Mouse (Mus musculus) neutrophil, adult 5-6 weeks (primary cell): Measurements from ENCODE around the gene Dtx1. TPM values are rescaled to one million over a fixed set of nuclear protein-coding genes. Genes with fewer than 3 reads are reported as not detected.

Experiments
- ATAC-seq: fragments of 151-379, 151-347 bp; 2 replicates; pipeline ENCODE4 v1.8.0; 2017; ENCODE audit warnings: mild to moderate bottlenecking, moderate TSS enrichment; ENCODE audit not compliant: insufficient number of reproducible peaks, poor library complexity, low FRiP score, severe bottlenecking; ENCODE audit errors: extremely low read depth
- total RNA-seq: library from RNA; stranded (forward); fragments of 200-1000 nt; gene quantifications from 2 replicates; pipeline ENCODE4 v1.2.3, GENCODE M21; 2017

The Dtx1 gene
- total RNA-seq, 1 experiment from 2014 or later, result 30.0 TPM

GRCm38 (mm10) chr5:120649374-120649933 is 62.3 kb downstream of the Dtx1 start:
- ATAC-seq, result 0 out of 2 replicates have a peak, but pooled peaks have one; percentile 11

DNA sequence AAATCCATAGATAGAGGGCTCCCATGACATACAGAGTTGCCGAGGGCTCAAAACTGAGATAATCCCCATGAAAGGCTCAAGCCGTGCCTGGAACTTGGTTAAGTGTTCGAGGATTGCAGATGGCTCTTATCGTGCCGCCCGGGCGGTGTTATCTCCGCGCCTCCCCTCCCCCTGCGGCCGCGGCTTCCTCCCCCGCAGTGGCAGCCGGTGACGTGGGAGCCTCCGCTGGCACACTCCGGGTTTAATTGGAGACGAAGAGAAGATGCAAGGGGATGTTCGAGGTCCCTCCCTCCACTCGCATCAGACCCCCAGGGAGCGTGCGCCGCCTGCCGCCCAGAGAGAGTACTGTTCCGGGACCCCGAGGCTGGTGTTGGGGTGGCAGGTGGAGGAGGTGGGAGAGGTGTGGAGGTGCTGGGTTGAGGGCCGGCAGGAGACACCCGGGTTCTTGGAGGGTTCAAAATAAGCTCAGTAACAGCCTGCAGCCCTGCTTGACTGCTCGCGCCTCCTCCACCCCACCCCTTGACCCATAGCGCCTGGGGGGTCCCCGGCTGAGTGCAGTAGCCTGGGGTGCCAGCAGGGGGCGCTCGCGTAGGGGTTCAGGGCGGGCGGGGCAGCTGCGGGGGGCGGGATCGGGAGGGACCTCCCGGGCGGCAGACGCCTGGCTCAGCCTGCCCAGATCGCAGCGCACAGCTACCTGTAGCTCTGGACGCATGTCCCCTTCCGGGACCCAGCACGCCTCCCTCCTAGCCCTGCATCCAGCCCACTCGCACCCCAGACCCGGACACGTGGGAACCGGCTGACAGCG is 63.0 kb downstream of the Dtx1 start, which contains the start of gene Rasal1:
TSS of gene Rasal1 (plus strand) at position 244 of the 805 bp plus-strand sequence.
- ATAC-seq, result peak; percentile 65

DNA sequence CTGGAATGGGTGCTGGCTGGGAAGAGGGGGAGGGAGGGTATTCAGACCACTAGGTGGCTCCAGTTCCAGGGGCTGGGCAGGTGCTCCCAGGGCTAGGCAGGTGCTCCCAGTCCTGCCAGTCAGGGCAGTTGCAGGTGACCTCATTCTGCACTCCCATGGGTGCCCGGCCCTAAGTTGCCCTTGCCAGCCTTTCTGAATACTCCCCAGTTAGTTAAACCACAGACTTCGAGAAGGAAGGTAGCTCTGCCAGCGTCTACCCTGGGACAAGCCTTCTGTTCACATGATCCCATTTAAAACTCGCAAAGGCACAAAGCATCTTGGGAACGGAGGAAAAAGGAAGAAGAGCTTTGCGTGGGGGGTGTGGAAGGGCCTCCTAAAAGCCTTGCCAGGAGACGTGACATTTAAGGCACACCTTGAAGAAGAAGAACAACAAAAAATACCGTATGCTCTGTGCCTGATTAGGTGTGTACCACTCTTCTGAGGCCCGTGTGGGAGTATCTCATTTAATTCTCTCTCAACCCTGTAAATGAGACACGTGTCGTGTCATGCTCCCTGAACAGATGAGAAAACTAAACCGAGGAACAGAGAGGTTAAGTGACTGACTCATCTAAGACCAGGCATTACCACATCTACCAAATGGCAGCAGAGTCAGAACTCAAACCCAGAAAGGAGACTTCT is 63.8 kb downstream of the Dtx1 start:
- ATAC-seq, result no peak

- ATAC-seq, result no peak
Measured at GRCm38 (mm10) chr5:120647361-120647760, 64.4 kb downstream of the Dtx1 start.

DNA sequence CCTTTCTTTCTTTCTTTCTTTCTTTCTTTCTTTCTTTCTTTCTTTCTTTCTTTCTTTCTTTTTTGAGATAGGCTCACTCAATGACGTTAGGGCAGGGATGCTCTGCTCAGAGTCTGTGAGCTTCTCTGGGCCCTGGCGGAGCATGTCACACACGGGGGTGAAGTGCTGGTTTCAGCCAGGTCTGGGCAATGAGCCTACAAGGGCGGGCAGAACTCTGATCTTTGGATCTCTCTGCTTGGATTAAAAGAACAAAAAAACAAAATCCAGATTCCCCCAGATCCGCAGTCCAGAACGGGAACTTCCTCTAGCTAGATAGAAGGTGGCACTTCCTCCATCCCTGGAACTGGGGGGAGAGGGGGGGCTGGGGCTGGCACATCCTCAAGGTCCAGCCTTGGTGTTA is 65.9 kb downstream of the Dtx1 start:
- no peak for ATAC-seq

DNA sequence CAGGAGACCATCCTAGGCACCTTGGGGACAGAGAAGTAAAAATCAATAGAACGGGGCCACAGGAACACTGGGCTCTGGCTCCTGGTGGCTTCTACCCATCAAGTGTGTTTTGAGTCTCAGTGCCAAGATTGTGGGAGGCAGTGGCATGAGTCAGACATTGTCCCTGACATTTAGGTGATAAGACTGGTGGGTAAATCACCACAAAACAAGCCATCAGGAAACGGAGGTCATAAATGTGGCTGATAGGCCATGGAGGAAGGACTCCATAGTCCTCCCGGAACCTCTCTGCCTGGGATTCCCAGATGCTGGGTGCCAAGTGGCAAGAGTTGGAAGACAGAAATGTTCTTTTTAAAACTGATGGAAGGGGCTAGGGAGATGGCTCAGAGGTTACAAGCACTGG is 67.5 kb downstream of the Dtx1 start:
- ATAC-seq, result no peak

- ATAC-seq, result no peak
Measured at GRCm38 (mm10) chr5:120643365-120644085, 68.2 kb downstream of the Dtx1 start.

- no peak for ATAC-seq
Measured at GRCm38 (mm10) chr5:120640094-120640493, 71.6 kb downstream of the Dtx1 start.

DNA sequence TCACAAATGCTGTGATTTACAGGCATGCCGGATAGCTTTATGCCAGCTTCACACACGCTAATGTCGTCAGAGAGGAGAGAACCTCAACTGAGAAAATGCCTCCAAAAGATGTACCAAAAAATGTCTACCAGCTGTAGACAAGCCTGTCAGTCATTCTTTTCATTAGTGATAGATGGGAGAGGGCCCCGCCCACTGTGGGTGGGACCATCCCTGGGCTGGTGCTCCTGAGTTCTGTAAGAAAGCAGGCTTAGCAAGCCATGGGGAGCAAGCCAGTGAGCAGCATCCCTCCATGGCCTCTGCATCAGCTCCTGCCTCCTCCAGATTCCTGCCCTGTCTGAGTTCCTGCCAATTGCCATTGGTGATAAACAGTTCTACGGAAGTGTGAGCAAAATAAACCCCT is 76.1 kb downstream of the Dtx1 start:
- ATAC-seq, result no peak

GRCm38 (mm10) chr5:120634860-120635259 is 76.9 kb downstream of the Dtx1 start:
- ATAC-seq, result 0 out of 2 replicates have a peak, but pooled peaks have one; percentile 14

DNA sequence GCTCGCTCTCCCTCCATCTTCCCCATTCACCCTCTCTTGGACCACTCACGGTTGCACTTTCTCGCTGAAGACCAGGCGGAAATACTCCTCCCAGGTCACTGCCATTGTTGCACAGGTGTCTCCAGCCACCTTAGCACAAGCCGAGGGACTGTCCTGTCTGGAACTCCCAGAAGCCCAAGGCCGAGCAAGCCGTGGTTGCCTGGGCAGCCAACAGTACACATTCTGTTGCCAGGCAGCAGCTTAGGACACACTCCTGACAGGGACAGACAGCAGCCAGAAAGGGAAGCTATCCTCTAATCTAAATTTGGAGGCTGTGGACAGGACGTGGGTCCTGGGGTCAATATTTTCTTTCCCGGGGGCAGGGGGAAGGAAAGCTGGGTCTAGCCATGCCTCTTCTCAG is 77.6 kb downstream of the Dtx1 start, which contains the start of gene Cfap73:
TSS of gene Cfap73 (minus strand) at position 105 of the 400 bp plus-strand sequence.
- no peak for ATAC-seq

GRCm38 (mm10) chr5:120631892-120632291 is 79.8 kb downstream of the Dtx1 start:
- no peak for ATAC-seq

GRCm38 (mm10) chr5:120631128-120631527 is 80.6 kb downstream of the Dtx1 start:
- ATAC-seq, result no peak

Other genes starting within 250 kb of the Dtx1 start
- not detected in 2 replicates for gene Sdsl, start 239.1 kb downstream of the Dtx1 start, total RNA-seq
- not detected in 2 replicates for gene Sds, start 235.4 kb downstream of the Dtx1 start, total RNA-seq
- 5.8 and 7.0 TPM in 2 replicates for gene Plbd2, start 208.3 kb downstream of the Dtx1 start, total RNA-seq
- 12.6 and 15.0 TPM in 2 replicates for gene Slc8b1, start 200.8 kb downstream of the Dtx1 start, total RNA-seq
- gene Tpcn1, start 123.3 kb downstream of the Dtx1 start, total RNA-seq, result 15.6 and 15.9 TPM in 2 replicates
- 0.47 TPM in 1 of 2 replicates, not detected in the other for gene Iqcd, start 122.9 kb downstream of the Dtx1 start, total RNA-seq
- gene Rita1, start 99.3 kb downstream of the Dtx1 start, total RNA-seq, result 0.81 and 3.6 TPM in 2 replicates
- gene Ddx54, start 99.2 kb downstream of the Dtx1 start, total RNA-seq, result 58.6 and 61.8 TPM in 2 replicates
- not detected in 2 replicates for gene Cfap73, start 77.7 kb downstream of the Dtx1 start, total RNA-seq
- 4.5 and 5.4 TPM in 2 replicates for gene Rasal1, start 63.1 kb downstream of the Dtx1 start, total RNA-seq
- 48.7 and 57.1 TPM in 2 replicates for gene Oas2, start 37.9 kb upstream of the Dtx1 start, total RNA-seq
- 72.6 and 77.3 TPM in 2 replicates for gene Oas3, start 65.7 kb upstream of the Dtx1 start, total RNA-seq
- gene Oas1e, start 83.6 kb upstream of the Dtx1 start, total RNA-seq, result 0.47 TPM in 1 of 2 replicates, not detected in the other
- 10.2 and 20.1 TPM in 2 replicates for gene Oas1c, start 100.6 kb upstream of the Dtx1 start, total RNA-seq
- gene Oas1f, start 135.4 kb upstream of the Dtx1 start, total RNA-seq, result not detected in 2 replicates
- gene Oas1h, start 149.5 kb upstream of the Dtx1 start, total RNA-seq, result not detected in 2 replicates
- 5.8 and 6.5 TPM in 2 replicates for gene Oas1g, start 175.7 kb upstream of the Dtx1 start, total RNA-seq
- gene Oas1a, start 195.6 kb upstream of the Dtx1 start, total RNA-seq, result 27.4 and 30.1 TPM in 2 replicates
- not detected in 2 replicates for gene Oas1d, start 202.6 kb upstream of the Dtx1 start, total RNA-seq